In genomic region chr6:86526961-86527740, GRCm38 (mm10) we compare ENCODE assay signal across 8 mouse cellular contexts. TPM values are rescaled to one million over a fixed set of nuclear protein-coding genes. Genes with fewer than 3 reads are reported as not detected.
A peak's percentile ranks its signal among the peaks of the same experiment; 100 is the strongest.
DNase-seq lines count a peak whose midpoint lies in the region; ATAC-seq lines count a peak whose summit lies in the region.

No protein-coding gene starts in this region.

- H3K9ac ChIP-seq in heart, embryonic 14.5 days (ENCODE audit: low read length), result peak overlapping the region; percentile 99

- H3K4me3 ChIP-seq in embryonic facial prominence, embryonic 10.5 days, result peak overlapping the region; percentile 98
- H3K4me3 ChIP-seq in heart, embryonic 14.5 days (ENCODE audit: control insufficient read depth in 1 of 2, insufficient read depth in 1 of 2, low read depth in 1 of 2, low read length in 2 of 2), result peak overlapping the region; percentile 72 to 95

- 6% methylated on average over 49 of the region's 49 CpGs for WGBS in embryonic facial prominence, embryonic 10.5 days
- WGBS in heart, embryonic 14.5 days, result 5% methylated on average over 49 of the region's 49 CpGs

- peaks cover 52% of the 10 kb centered on the region for H3K36me3 ChIP-seq in embryonic facial prominence, embryonic 10.5 days (replicated peaks)
- H3K36me3 ChIP-seq in heart, embryonic 14.5 days (ENCODE audit: control insufficient read depth, insufficient read depth, low read length), result peaks cover 45% of the 10 kb centered on the region

- H3K27me3 ChIP-seq in embryonic facial prominence, embryonic 10.5 days (replicated peaks; ENCODE audit: low read depth, poor library complexity, severe bottlenecking), result no peaks in the 10 kb centered on the region
- no peaks in the 10 kb centered on the region for H3K27me3 ChIP-seq in heart, embryonic 14.5 days (ENCODE audit: control insufficient read depth, insufficient read depth, low read length)

- H3K4me1 ChIP-seq in embryonic facial prominence, embryonic 10.5 days, result peaks cover 26% of the 10 kb centered on the region
- H3K4me1 ChIP-seq in heart, embryonic 14.5 days (ENCODE audit: control insufficient read depth in 2 of 2, insufficient read depth in 2 of 2, low read length in 2 of 2), result peaks cover 5 to 25% of the 10 kb centered on the region in 2 experiments; a peak in 3 of 4 replicates

- ATAC-seq in heart, embryonic 14.5 days (ENCODE audit: insufficient number of reproducible peaks, insufficient read depth, low FRiP score, low read depth), result peak; percentile 66
- peak; percentile 41 for ATAC-seq in megakaryocyte, adult 5-6 weeks (ENCODE audit: poor library complexity, severe bottlenecking)

- no peaks in the 10 kb centered on the region for H3K9me3 ChIP-seq in embryonic facial prominence, embryonic 10.5 days
- H3K9me3 ChIP-seq in heart, embryonic 14.5 days (ENCODE audit: control insufficient read depth, low read length), result no peaks in the 10 kb centered on the region

- H3K4me2 ChIP-seq in heart, embryonic 14.5 days (ENCODE audit: low read length), result peak overlapping the region; percentile 93

- DNase-seq in CD4-positive helper T cell, adult 2 months (ENCODE audit: low read depth, low spot score), result peak; percentile 89
- peak; percentile 75 for DNase-seq in MN1 (ENCODE audit: low spot score)
- DNase-seq in embryonic facial prominence, embryonic 10.5 days (ENCODE audit: low spot score), result peak; percentile 87
- DNase-seq in layer of hippocampus, postnatal 10 days (ENCODE audit: low spot score in 2 of 2), result peak; percentile 86 to 90
- peak; percentile 87 for DNase-seq in right cerebral cortex, postnatal 25 days
- DNase-seq in Muller cell, postnatal 12 days (ENCODE audit: inconsistent ontology term), result no peak

- peak overlapping the region; percentile 100 for H3K27ac ChIP-seq in embryonic facial prominence, embryonic 10.5 days (replicated peaks)
- peak overlapping the region; percentile 99 to 100 for H3K27ac ChIP-seq in heart, embryonic 14.5 days (replicated peaks in 1 of 2; ENCODE audit: control insufficient read depth in 1 of 2, insufficient read depth in 1 of 2, low read depth in 2 of 2, low read length in 2 of 2)

RNA-seq across cellular contexts. Expression of gene Pcbp1, which starts 1.0 kb away (rescaled TPM):
- polyA plus RNA-seq in embryonic facial prominence, embryonic 10.5 days (2016; fragmentation: Nextera tagmentation; extraction: Ambion mirVana), result 560 and 592 TPM in 2 replicates
- 297 and 312 TPM in 2 replicates for polyA plus RNA-seq in heart, embryonic 14.5 days (2014; fragmentation: Nextera tagmentation; extraction: Ambion mirVana)
- 100 to 1,000 TPM; 159 to 184 TPM for total RNA-seq in layer of hippocampus, postnatal 10 days (2021)
- 204 and 222 TPM in 2 replicates for total RNA-seq in megakaryocyte, adult 5-6 weeks (2015)
- 58.9 and 76.8 TPM in 2 replicates for total RNA-seq in megakaryocyte, adult 5-6 weeks (2017)
